Mouse (Mus musculus) R1 (cell line): ENCODE measurements around the gene Rpl27a.
A peak's percentile ranks its signal among the peaks of the same experiment; 100 is the strongest.

Experiments used
- DNase-seq: peaks from one replicate; pipeline ENCODE4 v3.0.0-alpha.2; 2018; ENCODE audit warnings: low read depth, low spot score

Gene Rpl27a

GRCm38 (mm10) chr7:109563775-109564362 is 44.9 kb downstream of the Rpl27a start:
- DNase-seq = no peak

GRCm38 (mm10) chr7:109566327-109566726 is 47.4 kb downstream of the Rpl27a start:
- DNase-seq = no peak

- DNase-seq = no peak
These were observed 48.2 kb downstream of the Rpl27a start for GRCm38 (mm10) chr7:109566841-109567768.

- peak; percentile 24 for DNase-seq
These were observed 49.5 kb downstream of the Rpl27a start for GRCm38 (mm10) chr7:109568391-109568892.
